Mouse (Mus musculus) fibroblast of lung, adult 2 months (primary cell): ENCODE results near the gene Dtnb.
A peak's percentile ranks its signal among the peaks of the same experiment; 100 is the strongest.

Experiments used
- DNase-seq: peaks from one replicate; pipeline ENCODE4 v3.0.0-alpha.2; 2011; ENCODE audit warnings: low read depth

Gene Dtnb

DNA sequence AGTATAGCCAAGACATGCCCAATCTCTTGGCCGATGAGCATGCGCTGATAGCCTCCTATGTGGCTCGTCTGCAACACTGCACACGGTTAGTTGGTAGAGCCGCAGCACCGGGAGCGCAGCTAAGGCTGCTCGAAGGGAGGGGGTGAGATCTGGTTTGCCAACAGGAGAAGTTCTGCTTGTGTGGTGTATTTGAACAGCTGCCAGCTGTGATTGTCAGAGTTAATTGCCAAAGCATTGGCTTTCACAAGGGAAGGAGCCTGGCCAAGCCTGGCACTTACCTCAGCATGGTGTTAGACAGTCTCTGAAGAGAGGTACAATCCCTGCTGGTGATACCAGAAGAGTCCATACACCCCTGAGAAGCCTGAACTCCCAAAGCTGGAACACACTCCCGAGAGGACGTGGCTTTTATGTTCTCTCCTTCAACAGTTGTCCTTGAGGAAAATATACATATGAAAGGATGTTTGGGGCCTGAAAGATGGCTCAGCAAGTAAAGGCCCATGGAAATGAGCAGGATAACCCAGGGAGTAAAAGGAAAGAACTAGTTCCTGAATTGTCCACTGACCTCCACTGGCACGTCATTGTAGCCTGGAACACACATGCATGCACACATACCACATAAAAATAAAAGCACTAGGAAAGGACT, 160.6 kb downstream of the Dtnb start:
- DNase-seq: no peak

- no peak for DNase-seq
These were observed 161.1 kb downstream of the Dtnb start for GRCm38 (mm10) chr12:3733328-3733727.

- no peak for DNase-seq
These were observed 164.8 kb downstream of the Dtnb start for GRCm38 (mm10) chr12:3737009-3737408.

- DNase-seq: no peak
These were observed 166.8 kb downstream of the Dtnb start for GRCm38 (mm10) chr12:3738741-3739529.

GRCm38 (mm10) chr12:3739749-3740704, 167.8 kb downstream of the Dtnb start:
- DNase-seq: no peak

DNA sequence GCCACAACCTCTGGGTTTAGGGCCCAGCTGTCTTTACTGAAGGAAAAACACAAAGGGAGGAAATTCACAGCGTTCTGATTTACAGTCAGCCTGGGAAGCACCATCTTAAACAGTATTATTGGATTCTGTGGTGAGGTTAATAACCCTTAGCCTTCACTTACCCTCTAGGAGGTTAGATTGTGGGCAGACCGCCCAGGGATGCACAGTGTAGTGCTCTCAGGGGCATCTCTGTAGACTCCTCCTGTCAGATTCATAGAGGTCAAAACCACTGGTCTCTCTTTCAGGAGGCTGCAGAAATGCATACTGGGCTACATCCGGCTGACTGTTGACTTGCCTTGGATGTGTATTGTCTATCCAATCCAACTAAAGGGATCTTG, 168.5 kb downstream of the Dtnb start:
- no peak for DNase-seq

GRCm38 (mm10) chr12:3745432-3746105, 173.4 kb downstream of the Dtnb start:
- no peak for DNase-seq

DNA sequence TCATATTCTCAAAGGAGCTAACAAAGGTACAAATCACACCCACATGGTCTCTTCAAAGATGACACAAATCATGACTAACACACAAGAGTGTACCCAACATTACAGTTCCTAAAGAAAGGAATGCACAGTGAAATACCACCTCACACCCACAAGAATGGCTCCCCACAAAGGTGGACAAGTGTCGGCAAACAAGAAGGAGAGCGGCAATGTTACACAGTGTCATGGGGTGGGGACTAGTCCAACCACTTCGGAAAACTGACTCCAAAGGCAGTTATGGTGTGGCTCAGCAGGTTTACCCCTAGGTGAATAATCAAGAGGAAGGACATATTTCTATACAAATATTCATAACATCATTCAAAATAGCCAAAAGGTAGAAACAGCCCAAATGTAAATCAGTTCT, 174.2 kb downstream of the Dtnb start:
- DNase-seq: no peak

GRCm38 (mm10) chr12:3747583-3747982, 175.4 kb downstream of the Dtnb start:
- DNase-seq: no peak

- DNase-seq: no peak
These were observed 183.3 kb downstream of the Dtnb start for GRCm38 (mm10) chr12:3755522-3755921.

DNA sequence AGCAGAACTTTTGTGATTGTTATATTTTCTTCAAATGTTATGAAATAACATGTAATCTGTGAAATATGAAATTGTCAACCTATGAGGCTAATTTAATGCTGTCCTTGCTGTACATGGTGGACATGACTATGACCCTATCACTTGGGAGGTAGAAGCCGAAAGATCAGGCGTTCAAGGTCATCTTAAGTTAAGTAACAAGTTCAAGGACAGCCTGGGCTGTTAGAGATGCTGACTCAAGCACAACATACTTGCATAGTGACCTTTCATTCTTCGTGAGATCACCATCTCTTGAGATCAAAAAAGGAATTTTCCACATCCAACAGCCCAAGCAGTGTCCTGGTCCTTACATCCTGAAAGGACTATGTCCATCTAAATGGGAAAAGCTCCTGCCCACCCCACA, 184.0 kb downstream of the Dtnb start:
- no peak for DNase-seq

- DNase-seq: no peak
These were observed 185.9 kb downstream of the Dtnb start for GRCm38 (mm10) chr12:3758127-3758526.

DNA sequence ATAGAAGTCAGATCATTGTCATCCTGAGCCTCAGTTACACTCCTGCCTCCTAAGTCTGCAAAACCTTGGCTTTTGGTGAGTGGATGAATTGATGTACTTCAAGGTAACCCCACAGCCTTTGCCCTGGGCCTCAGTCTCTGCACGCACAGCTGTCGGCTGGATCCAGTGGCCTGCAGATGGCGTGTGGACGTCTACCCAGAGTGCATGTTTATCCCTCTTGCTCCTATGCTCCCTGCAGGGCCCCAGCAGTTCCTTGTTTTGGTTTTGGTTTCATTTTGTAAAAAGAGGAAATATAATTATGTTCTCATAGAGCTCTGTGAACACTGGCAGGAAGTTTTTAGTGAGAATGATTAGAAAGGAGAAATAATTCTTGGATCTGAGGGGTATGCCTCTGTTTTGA, 187.2 kb downstream of the Dtnb start:
- peak; percentile 22 for DNase-seq

- DNase-seq: no peak
These were observed 188.9 kb downstream of the Dtnb start for GRCm38 (mm10) chr12:3760876-3761590.

DNA sequence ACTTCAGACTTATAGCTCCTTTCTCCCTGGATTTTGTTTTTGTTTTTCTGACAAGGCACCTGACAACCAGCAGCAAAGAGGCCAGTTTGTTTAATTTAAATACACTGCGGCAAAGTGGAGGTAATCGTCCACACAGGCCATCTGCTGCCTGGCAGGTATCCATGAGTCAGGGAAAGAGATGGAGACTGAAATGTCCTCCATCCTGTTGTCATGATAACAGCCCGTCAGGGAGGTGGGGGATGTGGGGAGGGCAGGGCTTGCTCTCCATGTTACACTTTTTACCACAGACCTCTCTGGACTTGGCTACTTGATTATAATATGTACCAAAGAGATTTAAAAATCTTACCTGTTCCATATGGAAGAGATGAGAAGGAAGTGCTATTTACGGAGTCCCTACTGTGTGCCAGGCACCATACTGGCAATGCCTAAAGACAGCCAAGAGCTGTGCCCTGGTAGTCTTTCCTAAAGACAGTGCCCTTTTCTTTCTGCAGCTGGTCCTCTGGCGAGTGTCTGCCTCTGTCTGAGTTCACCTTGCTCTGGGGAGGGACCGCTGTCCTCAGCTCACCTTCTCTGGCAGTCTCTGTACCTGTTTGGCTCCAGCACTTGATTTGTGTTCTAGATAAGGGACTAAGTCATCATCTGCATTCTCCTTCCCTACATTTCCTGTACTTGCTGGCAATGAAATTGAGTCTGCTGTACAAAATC, 189.6 kb downstream of the Dtnb start:
- DNase-seq: no peak

DNA sequence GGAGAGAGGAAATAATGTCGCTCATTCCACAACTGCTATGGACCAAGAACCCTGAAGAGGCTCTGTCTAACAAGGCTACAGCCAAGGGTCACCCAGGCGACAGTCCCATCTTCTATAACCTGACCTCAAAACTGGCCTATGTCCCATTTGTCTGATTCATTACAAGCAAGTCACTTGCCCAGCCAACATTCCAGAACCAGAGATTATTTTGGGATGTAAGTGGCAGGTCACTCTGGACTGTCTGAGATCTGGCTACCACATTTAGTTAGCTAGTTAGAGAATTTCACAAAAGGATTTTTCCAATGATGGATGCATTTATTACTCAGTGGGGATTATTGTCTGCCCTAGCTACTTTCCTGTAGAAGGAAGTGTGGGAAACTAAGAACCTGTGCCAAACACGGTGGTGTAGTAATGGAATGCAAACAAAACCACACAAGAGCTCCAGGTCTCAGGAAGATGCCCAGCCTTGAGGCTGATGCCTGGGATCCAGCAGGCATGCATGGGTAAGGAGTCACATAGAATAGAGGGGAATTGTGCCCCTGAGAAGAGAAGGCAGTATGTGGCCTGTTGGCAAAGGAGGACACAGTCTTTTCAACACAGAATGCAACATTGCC, 192.1 kb downstream of the Dtnb start:
- DNase-seq: peak; percentile 29

GRCm38 (mm10) chr12:3767360-3767759, 195.2 kb downstream of the Dtnb start:
- DNase-seq: no peak

- DNase-seq: no peak
These were observed 196.2 kb downstream of the Dtnb start for GRCm38 (mm10) chr12:3768391-3768790.

GRCm38 (mm10) chr12:3770546-3770945, 198.4 kb downstream of the Dtnb start:
- DNase-seq: no peak

DNA sequence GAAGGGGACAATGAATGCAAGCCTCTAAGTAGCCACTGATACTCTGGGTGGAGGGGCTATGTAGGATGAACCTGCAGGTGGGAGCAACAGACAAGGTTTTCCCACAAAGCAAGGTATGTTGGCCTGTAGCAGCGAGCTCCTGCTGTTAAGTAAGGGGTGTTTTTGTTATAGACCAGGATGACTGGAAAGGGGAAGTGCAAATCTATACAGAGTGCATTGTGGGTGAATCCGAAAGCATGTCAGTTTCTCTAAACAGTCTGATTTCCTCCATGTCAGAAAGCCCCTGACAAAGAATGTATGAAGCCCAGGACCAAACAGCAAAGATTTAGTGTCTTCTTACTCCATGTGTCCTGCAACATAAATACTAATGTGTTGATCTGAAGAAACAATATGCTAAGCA, 198.9 kb downstream of the Dtnb start:
- no peak for DNase-seq
